Mouse (Mus musculus) heart, postnatal 14 days (tissue): ENCODE measurements around the gene Osbpl6. TPM values are rescaled to one million over a fixed set of nuclear protein-coding genes. Genes with fewer than 3 reads are reported as not detected.
"Not testable (repeated sequence)": the region's sequence is repeated elsewhere in the genome, so short reads cannot be mapped to it uniquely, and the experiment has no call there.

ENCODE experiments used
- DNase-seq, 2 experiments: peaks; one replicate each; pipeline ENCODE4 v3.0.0; 2021 to 2022
- intact Hi-C: fragments of 180-260 bp; cut with DNase I; formaldehyde crosslinking; loops from one replicate; pipeline ENCODE4 v1.15.1; 2025
- microRNA-seq, 2 experiments: library from miRNA; unstranded; fragments of <30 nt; microRNA quantifications; one replicate each; pipeline ENCODE4 v1.2.0; 2021 to 2022
- total RNA-seq, 2 experiments: library from RNA; stranded (reverse); gene quantifications; 2 replicates each; pipeline ENCODE4 v1.2.3; 2021

Osbpl6 gene
- total RNA-seq, 2 experiments from 2014 or later: 5.7 to 10.4 TPM

DNA sequence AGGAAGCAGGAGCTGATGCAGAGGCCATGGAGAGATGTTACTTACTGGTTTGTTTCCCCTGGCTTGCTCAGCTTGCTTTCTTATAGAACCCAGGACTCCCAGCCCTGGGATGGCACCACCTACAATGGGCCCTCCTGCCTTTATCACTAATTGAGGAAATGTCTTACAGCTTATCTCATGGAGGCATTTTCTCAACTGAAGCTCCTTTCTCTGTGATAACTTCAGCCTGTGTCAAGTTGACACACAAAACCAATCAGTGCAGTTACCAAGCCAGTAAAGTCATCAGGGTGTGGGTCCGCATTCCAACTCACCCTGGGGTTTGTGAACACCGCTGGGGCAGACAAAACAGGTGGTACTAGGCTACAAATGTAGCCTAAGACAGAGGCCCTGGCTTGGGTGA is 216.0 kb downstream of the Osbpl6 start:
- DNase-seq, intact Hi-C loops: not testable (repeated sequence)

DNA sequence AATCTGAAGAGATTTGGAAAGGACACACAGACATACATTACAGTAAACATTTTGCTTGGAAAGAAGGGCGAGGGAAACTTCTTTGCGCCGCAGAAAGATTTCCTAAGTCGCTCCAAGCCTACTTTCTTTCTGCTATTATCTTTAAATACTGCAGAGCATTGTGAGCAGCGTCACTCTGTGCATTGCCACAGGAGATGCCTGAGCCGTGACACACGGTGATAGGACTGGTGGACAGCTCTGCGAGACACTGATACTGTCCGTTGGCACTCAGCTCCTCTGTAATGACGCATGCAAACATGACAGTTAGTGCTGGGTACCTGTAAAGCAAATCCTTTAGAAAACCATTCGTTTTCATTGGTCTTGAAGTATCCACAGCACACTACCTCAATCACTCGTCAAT is 224.0 kb downstream of the Osbpl6 start:
- no peak for DNase-seq
- intact Hi-C loops: no loop called here

DNA sequence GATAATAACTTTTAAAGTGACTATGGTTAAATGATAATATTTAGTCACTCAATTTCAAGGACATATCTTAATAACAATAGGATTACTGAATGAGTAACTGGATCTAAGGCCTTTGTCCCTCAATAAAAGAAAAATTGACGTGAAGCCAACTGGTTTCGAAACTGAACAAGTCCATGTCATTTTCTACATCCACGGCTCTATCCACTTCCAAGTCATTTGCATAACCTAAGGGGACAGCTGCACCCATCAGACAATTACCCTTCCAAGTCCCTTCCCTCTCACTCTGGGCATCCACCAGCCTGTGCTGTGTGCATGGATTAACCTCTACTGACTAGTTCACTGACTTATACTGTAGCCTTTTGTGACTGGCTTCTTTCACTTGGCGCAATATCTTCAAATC is 225.3 kb downstream of the Osbpl6 start:
- intact Hi-C loops: no loop called here
- DNase-seq: no peak

- DNase-seq: no peak
- intact Hi-C loops: no loop called here
Observed at GRCm38 (mm10) chr2:76639637-76640036, 233.3 kb downstream of the Osbpl6 start.

GRCm38 (mm10) chr2:76643801-76644200 is 237.5 kb downstream of the Osbpl6 start:
- DNase-seq: no peak
- intact Hi-C loops: no loop called here

- DNase-seq: no peak
- intact Hi-C loops: loop anchor here (5.0 kb wide), 1 partner anchor 50 kb away; no protein-coding TSS in a partner anchor
Observed at GRCm38 (mm10) chr2:76647441-76647869, 241.1 kb downstream of the Osbpl6 start.

DNA sequence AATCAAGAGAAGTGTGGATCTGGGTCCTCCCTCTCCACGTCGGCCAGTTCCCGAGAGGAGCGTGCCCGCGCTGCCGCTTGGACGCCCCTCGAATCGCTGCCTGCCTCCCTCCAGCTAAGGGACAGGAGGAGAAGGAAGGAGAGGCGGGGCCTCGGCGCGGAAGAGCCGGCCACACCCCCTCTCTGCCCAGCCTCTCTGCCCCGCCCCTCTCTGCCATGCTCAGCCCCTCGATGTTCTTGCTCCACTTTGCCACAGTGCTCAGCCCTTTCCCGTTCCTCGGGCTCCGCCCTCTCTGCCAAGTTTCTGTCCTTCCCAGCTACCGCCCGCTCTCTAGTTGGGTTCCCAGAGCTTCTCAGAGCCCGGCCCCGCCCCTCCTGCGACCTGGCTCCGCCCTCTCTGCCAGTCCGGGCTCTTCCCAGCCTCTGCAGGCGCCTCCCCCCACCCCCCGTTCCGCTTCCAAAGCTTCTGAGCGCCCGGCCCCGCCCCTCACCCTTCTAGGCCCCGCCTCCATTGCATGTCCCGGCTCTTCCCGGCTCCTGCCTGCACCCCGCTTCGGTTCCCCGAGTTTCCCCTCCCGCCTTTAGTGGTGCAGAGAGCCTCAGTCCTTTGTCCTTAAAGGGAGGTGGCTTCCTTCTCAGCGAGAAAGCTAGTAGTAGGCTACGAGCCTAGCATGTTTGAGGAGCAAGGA is 241.7 kb downstream of the Osbpl6 start, which contains the start of the genes Prkra and Pjvk:
Prkra (minus strand) TSS at position 133 of the 688 bp plus-strand sequence.
Pjvk (plus strand) TSS at position 594 of the 688 bp plus-strand sequence.
- intact Hi-C loops: loop anchor here (2.0 to 5.0 kb wide), 2 partner anchors 25 to 49 kb away; partner anchors contain the start of gene Fkbp7
- peak; percentile 99 to 100 for DNase-seq

GRCm38 (mm10) chr2:76648666-76649141 is 242.4 kb downstream of the Osbpl6 start:
- intact Hi-C loops: loop anchor here (2.0 to 5.0 kb wide), 2 partner anchors 24 to 49 kb away; partner anchors contain the start of gene Fkbp7
- DNase-seq: no peak

Small RNAs within 50 kb of the gene (microRNA-seq; reads per million reads assigned to microRNA genes)
- gene Gm23164: 0 reads per million in 2 experiments

Other genes starting within 250 kb of the Osbpl6 start
- under 1 TPM; 0.29 TPM for gene Pde11a, start 67.7 kb upstream of the Osbpl6 start, total RNA-seq
- gene Cyct, start 46.1 kb upstream of the Osbpl6 start, total RNA-seq: not detected
- 10 to 100 TPM; 21.6 to 24.3 TPM for gene Rbm45, start 36.5 kb upstream of the Osbpl6 start, total RNA-seq
- gene Prkra, start 241.5 kb downstream of the Osbpl6 start, total RNA-seq: 10 to 100 TPM; 16.0 to 16.9 TPM
- under 1 TPM in 1 of 2 experiments, not detected in 1; 0.27 TPM for gene Pjvk, start 242.0 kb downstream of the Osbpl6 start, total RNA-seq